Mouse (Mus musculus): ENCODE measurements around the gene Akr1c14. TPM values are rescaled to one million over a fixed set of nuclear protein-coding genes. Genes with fewer than 3 reads are reported as not detected.
"Not testable (repeated sequence)": the region's sequence is repeated elsewhere in the genome, so short reads cannot be mapped to it uniquely, and the experiment has no call there.

Gene Akr1c14
- polyA plus RNA-seq, 1 experiment from 2014 or later = 4.3 TPM

- Histone ChIP-seq H3K36me3 (ENCODE audit: control insufficient read depth, insufficient read depth, low read length) (no peaks in the 10 kb centered on the region), H3K27ac (ENCODE audit: low read length) (no peak overlapping the region), H3K9ac (ENCODE audit: low read length) (no peak overlapping the region), H3K27me3 (ENCODE audit: control insufficient read depth, insufficient read depth, low read length) (no peaks in the 10 kb centered on the region), H3K4me1 (ENCODE audit: control insufficient read depth, insufficient read depth, low read length) (no peaks in the 10 kb centered on the region), H3K4me2 (ENCODE audit: low read depth, low read length) (no peak overlapping the region), H3K9me3 (replicated peaks; ENCODE audit: control insufficient read depth, low read length) (no peaks in the 10 kb centered on the region), H3K4me3 (replicated peaks; ENCODE audit: low read length) (no peak overlapping the region)
- no peak for ATAC-seq (ENCODE audit: insufficient read depth, low FRiP score)
Observed at GRCm38 (mm10) chr13:4102721-4103120, 53.9 kb downstream of the Akr1c14 start.

GRCm38 (mm10) chr13:4110281-4111188, 61.7 kb downstream of the Akr1c14 start:
- no peaks in the 10 kb centered on the region for H3K27me3 ChIP-seq (ENCODE audit: control insufficient read depth, insufficient read depth, low read length)
- H3K4me2 ChIP-seq (ENCODE audit: low read depth, low read length) = no peak overlapping the region
- WGBS = 25% methylated on average over 6 of the region's 6 CpGs
- no peak overlapping the region for H3K27ac ChIP-seq (ENCODE audit: low read length)
- no peaks in the 10 kb centered on the region for H3K36me3 ChIP-seq (ENCODE audit: control insufficient read depth, insufficient read depth, low read length)
- H3K9ac ChIP-seq (ENCODE audit: low read length) = no peak overlapping the region
- H3K9me3 ChIP-seq (replicated peaks; ENCODE audit: control insufficient read depth, low read length) = no peaks in the 10 kb centered on the region
- H3K4me1 ChIP-seq (ENCODE audit: control insufficient read depth, insufficient read depth, low read length) = no peaks in the 10 kb centered on the region
- ATAC-seq (ENCODE audit: insufficient read depth, low FRiP score) = peak; percentile 60; the same call in 1 of the 2 replicates
- H3K4me3 ChIP-seq (replicated peaks; ENCODE audit: low read length) = no peak overlapping the region

- no peak overlapping the region for H3K4me3 ChIP-seq (replicated peaks; ENCODE audit: low read length)
- no peaks in the 10 kb centered on the region for H3K4me1 ChIP-seq (ENCODE audit: control insufficient read depth, insufficient read depth, low read length)
- no peaks in the 10 kb centered on the region for H3K36me3 ChIP-seq (ENCODE audit: control insufficient read depth, insufficient read depth, low read length)
- H3K9me3 ChIP-seq (replicated peaks; ENCODE audit: control insufficient read depth, low read length) = no peaks in the 10 kb centered on the region
- no peak overlapping the region for H3K27ac ChIP-seq (ENCODE audit: low read length)
- no peak overlapping the region for H3K9ac ChIP-seq (ENCODE audit: low read length)
- no peak for ATAC-seq (ENCODE audit: insufficient read depth, low FRiP score)
- H3K27me3 ChIP-seq (ENCODE audit: control insufficient read depth, insufficient read depth, low read length) = no peaks in the 10 kb centered on the region
- no peak overlapping the region for H3K4me2 ChIP-seq (ENCODE audit: low read depth, low read length)
- 49% methylated on average over 2 of the region's 2 CpGs for WGBS
Observed at GRCm38 (mm10) chr13:4119181-4119904, 70.5 kb downstream of the Akr1c14 start.

GRCm38 (mm10) chr13:4123146-4123545, 74.3 kb downstream of the Akr1c14 start:
- no peak overlapping the region for H3K9ac ChIP-seq (ENCODE audit: low read length)
- H3K4me2 ChIP-seq (ENCODE audit: low read depth, low read length) = no peak overlapping the region
- no peaks in the 10 kb centered on the region for H3K36me3 ChIP-seq (ENCODE audit: control insufficient read depth, insufficient read depth, low read length)
- no peak for ATAC-seq (ENCODE audit: insufficient read depth, low FRiP score)
- no peaks in the 10 kb centered on the region for H3K4me1 ChIP-seq (ENCODE audit: control insufficient read depth, insufficient read depth, low read length)
- H3K27ac ChIP-seq (ENCODE audit: low read length) = no peak overlapping the region
- H3K9me3 ChIP-seq (replicated peaks; ENCODE audit: control insufficient read depth, low read length) = no peaks in the 10 kb centered on the region
- 67% methylated on average over 7 of the region's 7 CpGs for WGBS
- no peaks in the 10 kb centered on the region for H3K27me3 ChIP-seq (ENCODE audit: control insufficient read depth, insufficient read depth, low read length)
- no peak overlapping the region for H3K4me3 ChIP-seq (replicated peaks; ENCODE audit: low read length)

- not testable (repeated sequence) for H3K4me2 ChIP-seq (ENCODE audit: low read depth, low read length); H3K36me3 ChIP-seq (ENCODE audit: control insufficient read depth, insufficient read depth, low read length); H3K4me1 ChIP-seq (ENCODE audit: control insufficient read depth, insufficient read depth, low read length); H3K27me3 ChIP-seq (ENCODE audit: control insufficient read depth, insufficient read depth, low read length); H3K27ac ChIP-seq (ENCODE audit: low read length); H3K9me3 ChIP-seq (replicated peaks; ENCODE audit: control insufficient read depth, low read length); ATAC-seq (ENCODE audit: insufficient read depth, low FRiP score); H3K4me3 ChIP-seq (replicated peaks; ENCODE audit: low read length); H3K9ac ChIP-seq (ENCODE audit: low read length)
- WGBS = 90% methylated on average over 6 of the region's 6 CpGs
Observed at GRCm38 (mm10) chr13:4124471-4124870, 75.7 kb downstream of the Akr1c14 start.

- H3K36me3 ChIP-seq (ENCODE audit: control insufficient read depth, insufficient read depth, low read length); H3K27ac ChIP-seq (ENCODE audit: low read length); H3K27me3 ChIP-seq (ENCODE audit: control insufficient read depth, insufficient read depth, low read length); H3K9ac ChIP-seq (ENCODE audit: low read length); H3K9me3 ChIP-seq (replicated peaks; ENCODE audit: control insufficient read depth, low read length); H3K4me2 ChIP-seq (ENCODE audit: low read depth, low read length); H3K4me3 ChIP-seq (replicated peaks; ENCODE audit: low read length); H3K4me1 ChIP-seq (ENCODE audit: control insufficient read depth, insufficient read depth, low read length); ATAC-seq (ENCODE audit: insufficient read depth, low FRiP score): not testable (repeated sequence)
- 90% methylated on average over 1 of the region's 1 CpGs for WGBS
Observed at GRCm38 (mm10) chr13:4125846-4126245, 77.0 kb downstream of the Akr1c14 start.

GRCm38 (mm10) chr13:4129100-4129499, 80.3 kb downstream of the Akr1c14 start:
- Histone ChIP-seq H3K36me3 (ENCODE audit: control insufficient read depth, insufficient read depth, low read length) (no peaks in the 10 kb centered on the region), H3K27ac (ENCODE audit: low read length) (no peak overlapping the region), H3K9me3 (replicated peaks; ENCODE audit: control insufficient read depth, low read length) (no peaks in the 10 kb centered on the region), H3K4me3 (replicated peaks; ENCODE audit: low read length) (no peak overlapping the region), H3K4me2 (ENCODE audit: low read depth, low read length) (no peak overlapping the region), H3K4me1 (ENCODE audit: control insufficient read depth, insufficient read depth, low read length) (no peaks in the 10 kb centered on the region), H3K9ac (ENCODE audit: low read length) (no peak overlapping the region), H3K27me3 (ENCODE audit: control insufficient read depth, insufficient read depth, low read length) (no peaks in the 10 kb centered on the region)
- no peak for ATAC-seq (ENCODE audit: insufficient read depth, low FRiP score)
- WGBS = 32% methylated on average over 5 of the region's 5 CpGs

GRCm38 (mm10) chr13:4131317-4131716, 82.5 kb downstream of the Akr1c14 start:
- H3K4me2 ChIP-seq (ENCODE audit: low read depth, low read length) = no peak overlapping the region
- no peak overlapping the region for H3K4me3 ChIP-seq (replicated peaks; ENCODE audit: low read length)
- ATAC-seq (ENCODE audit: insufficient read depth, low FRiP score) = no peak
- no peak overlapping the region for H3K9ac ChIP-seq (ENCODE audit: low read length)
- no peaks in the 10 kb centered on the region for H3K36me3 ChIP-seq (ENCODE audit: control insufficient read depth, insufficient read depth, low read length)
- no peaks in the 10 kb centered on the region for H3K9me3 ChIP-seq (replicated peaks; ENCODE audit: control insufficient read depth, low read length)
- no peaks in the 10 kb centered on the region for H3K27me3 ChIP-seq (ENCODE audit: control insufficient read depth, insufficient read depth, low read length)
- H3K27ac ChIP-seq (ENCODE audit: low read length) = no peak overlapping the region
- 88% methylated on average over 1 of the region's 1 CpGs for WGBS
- H3K4me1 ChIP-seq (ENCODE audit: control insufficient read depth, insufficient read depth, low read length) = no peaks in the 10 kb centered on the region

GRCm38 (mm10) chr13:4131721-4132120, 82.9 kb downstream of the Akr1c14 start:
- no peak overlapping the region for H3K4me3 ChIP-seq (replicated peaks; ENCODE audit: low read length)
- WGBS = 41% methylated on average over 3 of the region's 3 CpGs
- no peaks in the 10 kb centered on the region for H3K36me3 ChIP-seq (ENCODE audit: control insufficient read depth, insufficient read depth, low read length)
- no peak overlapping the region for H3K9ac ChIP-seq (ENCODE audit: low read length)
- H3K4me2 ChIP-seq (ENCODE audit: low read depth, low read length) = no peak overlapping the region
- H3K27me3 ChIP-seq (ENCODE audit: control insufficient read depth, insufficient read depth, low read length) = no peaks in the 10 kb centered on the region
- no peaks in the 10 kb centered on the region for H3K9me3 ChIP-seq (replicated peaks; ENCODE audit: control insufficient read depth, low read length)
- H3K4me1 ChIP-seq (ENCODE audit: control insufficient read depth, insufficient read depth, low read length) = no peaks in the 10 kb centered on the region
- no peak for ATAC-seq (ENCODE audit: insufficient read depth, low FRiP score)
- H3K27ac ChIP-seq (ENCODE audit: low read length) = no peak overlapping the region
